Mouse (Mus musculus) liver, embryonic 12.5 days (tissue): ENCODE measurements around the gene BC049730. TPM values are rescaled to one million over a fixed set of nuclear protein-coding genes. Genes with fewer than 3 reads are reported as not detected.

Source experiments
- polyA plus RNA-seq: library from polyadenylated mRNA; unstranded; fragments of >200 nt; fragmentation: Nextera tagmentation; extraction: Ambion mirVana; gene quantifications from 2 replicates; pipeline ENCODE4 v1.2.1, GENCODE M21; 2016

BC049730 gene
- polyA plus RNA-seq, 1 experiment from 2014 or later: not detected

Other genes starting within 250 kb of the BC049730 start
- gene Plaur, start 246.8 kb upstream of the BC049730 start, polyA plus RNA-seq: 2.6 and 2.8 TPM in 2 replicates
- 0.28 and 0.35 TPM in 2 replicates for gene Cadm4, start 227.2 kb upstream of the BC049730 start, polyA plus RNA-seq
- 12.4 and 14.2 TPM in 2 replicates for gene Zfp428, start 202.2 kb upstream of the BC049730 start, polyA plus RNA-seq
- gene AC161166.1, start 196.8 kb upstream of the BC049730 start, polyA plus RNA-seq: 0.20 and 0.24 TPM in 2 replicates
- gene Irgq, start 178.6 kb upstream of the BC049730 start, polyA plus RNA-seq: 2.8 and 3.1 TPM in 2 replicates
- not detected in 2 replicates for gene Pinlyp, start 163.1 kb upstream of the BC049730 start, polyA plus RNA-seq
- gene Xrcc1, start 163.0 kb upstream of the BC049730 start, polyA plus RNA-seq: 61.5 and 63.0 TPM in 2 replicates
- gene Ethe1, start 121.7 kb upstream of the BC049730 start, polyA plus RNA-seq: 15.1 and 17.0 TPM in 2 replicates
- gene Zfp575, start 121.6 kb upstream of the BC049730 start, polyA plus RNA-seq: 0.41 and 0.57 TPM in 2 replicates
- gene Phldb3, start 98.5 kb upstream of the BC049730 start, polyA plus RNA-seq: 0.08 and 0.22 TPM in 2 replicates
- gene Lypd3, start 72.7 kb upstream of the BC049730 start, polyA plus RNA-seq: not detected in 2 replicates
- not detected in 2 replicates for gene Tex101, start 32.6 kb upstream of the BC049730 start, polyA plus RNA-seq
- not detected in 2 replicates for gene Gm4763, start 17.7 kb downstream of the BC049730 start, polyA plus RNA-seq
- 0.55 and 0.93 TPM in 2 replicates for gene Cd177, start 51.1 kb downstream of the BC049730 start, polyA plus RNA-seq
- 0.30 and 0.42 TPM in 2 replicates for gene Ceacam10, start 68.0 kb downstream of the BC049730 start, polyA plus RNA-seq
- gene Gm9844, start 153.0 kb downstream of the BC049730 start, polyA plus RNA-seq: 3.0 and 3.4 TPM in 2 replicates
- not detected in 2 replicates for gene Lypd4, start 160.7 kb downstream of the BC049730 start, polyA plus RNA-seq
- not detected in 2 replicates for gene Dmrtc2, start 160.8 kb downstream of the BC049730 start, polyA plus RNA-seq
- 1,803 and 1,813 TPM in 2 replicates for gene Rps19, start 175.1 kb downstream of the BC049730 start, polyA plus RNA-seq
- gene Cd79a, start 188.1 kb downstream of the BC049730 start, polyA plus RNA-seq: 0.12 TPM in 1 of 2 replicates, not detected in the other
- 71.9 and 80.4 TPM in 2 replicates for gene Arhgef1, start 193.7 kb downstream of the BC049730 start, polyA plus RNA-seq
- gene Gm4881, start 235.3 kb downstream of the BC049730 start, polyA plus RNA-seq: not detected in 2 replicates